Mouse (Mus musculus) hindbrain, embryonic 13.5 days (tissue): ENCODE data around the gene Fndc1. TPM values are rescaled to one million over a fixed set of nuclear protein-coding genes. Genes with fewer than 3 reads are reported as not detected.

ENCODE experiments used
- ATAC-seq: fragments of 200-750 bp; cut with Nextera tagmentation; 2 replicates; pipeline ENCODE4 v1.8.0; 2017; ENCODE audit warnings: moderate TSS enrichment; ENCODE audit not compliant: low FRiP score
- H3K27ac ChIP-seq: fragments of 300-500 bp; sonication (generic); 2 replicates; pipeline ENCODE4 v1.5.1; 2015; ENCODE audit warnings: inconsistent platforms, mild to moderate bottlenecking, moderate library complexity
- H3K27me3 ChIP-seq: fragments of 300-500 bp; sonication (generic); 2 replicates; pipeline ENCODE4 v1.6.1; 2015; ENCODE audit warnings: mild to moderate bottlenecking, inconsistent platforms
- H3K36me3 ChIP-seq: fragments of 300-500 bp; sonication (generic); 2 replicates; pipeline ENCODE4 v1.6.1; 2015; ENCODE audit warnings: mild to moderate bottlenecking, inconsistent platforms
- H3K4me1 ChIP-seq: fragments of 300-500 bp; sonication (generic); replicated peaks from 2 replicates; pipeline ENCODE4 v1.6.1; 2015; ENCODE audit warnings: inconsistent platforms
- H3K4me2 ChIP-seq: fragments of 300-500 bp; sonication (generic); 2 replicates; pipeline ENCODE4 v1.6.1; 2015; ENCODE audit warnings: inconsistent platforms, mild to moderate bottlenecking, moderate library complexity
- H3K4me3 ChIP-seq: fragments of 300-500 bp; sonication (generic); 2 replicates; pipeline ENCODE4 v1.5.1; 2015; ENCODE audit warnings: mild to moderate bottlenecking, inconsistent platforms
- H3K9ac ChIP-seq: fragments of 300-500 bp; sonication (generic); 2 replicates; pipeline ENCODE4 v1.6.1; 2015; ENCODE audit warnings: mild to moderate bottlenecking, inconsistent platforms
- H3K9me3 ChIP-seq: fragments of 300-500 bp; sonication (generic); 2 replicates; pipeline ENCODE4 v1.6.1; 2016; ENCODE audit warnings: inconsistent platforms
- WGBS: fragments of 180-500 bp; shearing (Covaris S2); methylation state at CpG from one replicate; pipeline ENCODE4 v1.1.7; 2015; 5-methylcytosine and 5-hydroxymethylcytosine counted together
- polyA plus RNA-seq: library from polyadenylated mRNA; unstranded; fragments of >200 nt; fragmentation: Nextera tagmentation; extraction: Ambion mirVana; gene quantifications from 2 replicates; pipeline ENCODE4 v1.2.1, GENCODE M21; 2015

Fndc1 gene
- polyA plus RNA-seq, 1 experiment from 2014 or later: 4.7 TPM

GRCm38 (mm10) chr17:7808043-7808442, 19.1 kb downstream of the Fndc1 start:
- no peaks in the 10 kb centered on the region for H3K4me1 ChIP-seq
- H3K27ac ChIP-seq: no peak overlapping the region
- H3K4me2 ChIP-seq: no peak overlapping the region
- WGBS: 84% methylated on average over 2 of the region's 2 CpGs
- H3K36me3 ChIP-seq: no peaks in the 10 kb centered on the region
- no peak for ATAC-seq
- H3K9ac ChIP-seq: no peak overlapping the region
- no peaks in the 10 kb centered on the region for H3K9me3 ChIP-seq
- no peak overlapping the region for H3K4me3 ChIP-seq
- no peaks in the 10 kb centered on the region for H3K27me3 ChIP-seq

- Histone ChIP-seq H3K27me3 (no peaks in the 10 kb centered on the region), H3K9ac (no peak overlapping the region), H3K36me3 (no peaks in the 10 kb centered on the region), H3K9me3 (no peaks in the 10 kb centered on the region), H3K4me3 (no peak overlapping the region), H3K4me1 (no peaks in the 10 kb centered on the region), H3K27ac (no peak overlapping the region), H3K4me2 (no peak overlapping the region)
- ATAC-seq: no peak
- 79% methylated on average over 6 of the region's 6 CpGs for WGBS
Measured at GRCm38 (mm10) chr17:7805105-7805504, 22.0 kb downstream of the Fndc1 start.

GRCm38 (mm10) chr17:7802483-7802882, 24.6 kb downstream of the Fndc1 start:
- H3K4me3 ChIP-seq: no peak overlapping the region

GRCm38 (mm10) chr17:7799894-7800293, 27.2 kb downstream of the Fndc1 start:
- Histone ChIP-seq H3K9me3 (no peaks in the 10 kb centered on the region), H3K9ac (no peak overlapping the region), H3K4me3 (no peak overlapping the region), H3K4me1 (no peaks in the 10 kb centered on the region), H3K27ac (no peak overlapping the region), H3K4me2 (no peak overlapping the region), H3K36me3 (no peaks in the 10 kb centered on the region), H3K27me3 (no peaks in the 10 kb centered on the region)
- no peak for ATAC-seq
- WGBS: 70% methylated on average over 3 of the region's 3 CpGs

More at GRCm38 (mm10) chr17:7802483-7802882, 24.6 kb downstream of the Fndc1 start:
- 75% methylated on average over 9 of the region's 9 CpGs for WGBS
- no peak for ATAC-seq
- Histone ChIP-seq H3K4me2 (no peak overlapping the region), H3K36me3 (no peaks in the 10 kb centered on the region), H3K27ac (no peak overlapping the region), H3K4me1 (no peaks in the 10 kb centered on the region), H3K27me3 (no peaks in the 10 kb centered on the region), H3K9me3 (no peaks in the 10 kb centered on the region), H3K9ac (no peak overlapping the region)

- Histone ChIP-seq H3K27ac (no peak overlapping the region), H3K9me3 (no peaks in the 10 kb centered on the region), H3K4me2 (no peak overlapping the region), H3K9ac (no peak overlapping the region), H3K27me3 (no peaks in the 10 kb centered on the region), H3K4me1 (no peaks in the 10 kb centered on the region), H3K36me3 (no peaks in the 10 kb centered on the region), H3K4me3 (no peak overlapping the region)
- no peak for ATAC-seq
- WGBS: 83% methylated on average over 8 of the region's 8 CpGs
Measured at GRCm38 (mm10) chr17:7795584-7795983, 31.5 kb downstream of the Fndc1 start.

GRCm38 (mm10) chr17:7795168-7795567, 31.9 kb downstream of the Fndc1 start:
- no peak overlapping the region for H3K27ac ChIP-seq
- no peaks in the 10 kb centered on the region for H3K27me3 ChIP-seq
- WGBS: 90% methylated on average over 2 of the region's 2 CpGs
- H3K4me2 ChIP-seq: no peak overlapping the region
- H3K9me3 ChIP-seq: no peaks in the 10 kb centered on the region
- H3K36me3 ChIP-seq: no peaks in the 10 kb centered on the region
- ATAC-seq: no peak
- H3K9ac ChIP-seq: no peak overlapping the region
- H3K4me1 ChIP-seq: no peaks in the 10 kb centered on the region
- H3K4me3 ChIP-seq: no peak overlapping the region

GRCm38 (mm10) chr17:7794093-7794492, 33.0 kb downstream of the Fndc1 start:
- Histone ChIP-seq H3K9ac (no peak overlapping the region), H3K4me2 (no peak overlapping the region), H3K4me1 (no peaks in the 10 kb centered on the region), H3K4me3 (no peak overlapping the region), H3K9me3 (no peaks in the 10 kb centered on the region), H3K27ac (no peak overlapping the region), H3K36me3 (no peaks in the 10 kb centered on the region), H3K27me3 (no peaks in the 10 kb centered on the region)
- WGBS: 91% methylated on average over 6 of the region's 6 CpGs
- no peak for ATAC-seq

GRCm38 (mm10) chr17:7790512-7790911, 36.6 kb downstream of the Fndc1 start:
- Histone ChIP-seq H3K36me3 (no peaks in the 10 kb centered on the region), H3K4me2 (no peak overlapping the region), H3K9me3 (no peaks in the 10 kb centered on the region), H3K27me3 (no peaks in the 10 kb centered on the region), H3K4me1 (no peaks in the 10 kb centered on the region), H3K27ac (no peak overlapping the region), H3K4me3 (no peak overlapping the region), H3K9ac (no peak overlapping the region)
- WGBS: 76% methylated on average over 3 of the region's 3 CpGs
- no peak for ATAC-seq

GRCm38 (mm10) chr17:7774101-7774500, 53.0 kb downstream of the Fndc1 start:
- Histone ChIP-seq H3K4me1 (no peaks in the 10 kb centered on the region), H3K9ac (no peak overlapping the region), H3K4me3 (no peak overlapping the region), H3K4me2 (no peak overlapping the region), H3K9me3 (no peaks in the 10 kb centered on the region), H3K27me3 (no peaks in the 10 kb centered on the region), H3K27ac (no peak overlapping the region), H3K36me3 (no peaks in the 10 kb centered on the region)
- 92% methylated on average over 3 of the region's 3 CpGs for WGBS
- ATAC-seq: no peak

GRCm38 (mm10) chr17:7759786-7760185, 67.3 kb downstream of the Fndc1 start:
- WGBS: 82% methylated on average over 4 of the region's 4 CpGs
- H3K4me2 ChIP-seq: no peak overlapping the region

GRCm38 (mm10) chr17:7755001-7755400, 72.1 kb downstream of the Fndc1 start:
- no peaks in the 10 kb centered on the region for H3K27me3 ChIP-seq
- no peaks in the 10 kb centered on the region for H3K36me3 ChIP-seq
- 92% methylated on average over 11 of the region's 11 CpGs for WGBS
- H3K4me2 ChIP-seq: no peak overlapping the region
- H3K9ac ChIP-seq: no peak overlapping the region
- H3K27ac ChIP-seq: no peak overlapping the region
- H3K9me3 ChIP-seq: no peaks in the 10 kb centered on the region
- no peak overlapping the region for H3K4me3 ChIP-seq
- no peak for ATAC-seq
- H3K4me1 ChIP-seq: no peaks in the 10 kb centered on the region

More at GRCm38 (mm10) chr17:7759786-7760185, 67.3 kb downstream of the Fndc1 start:
- Histone ChIP-seq H3K27me3 (no peaks in the 10 kb centered on the region), H3K9ac (no peak overlapping the region), H3K27ac (no peak overlapping the region), H3K4me1 (no peaks in the 10 kb centered on the region), H3K9me3 (no peaks in the 10 kb centered on the region), H3K36me3 (no peaks in the 10 kb centered on the region), H3K4me3 (no peak overlapping the region)
- no peak for ATAC-seq

- Histone ChIP-seq H3K4me1 (no peaks in the 10 kb centered on the region), H3K9me3 (no peaks in the 10 kb centered on the region), H3K27ac (no peak overlapping the region), H3K4me2 (no peak overlapping the region), H3K27me3 (no peaks in the 10 kb centered on the region), H3K9ac (no peak overlapping the region), H3K4me3 (no peak overlapping the region), H3K36me3 (no peaks in the 10 kb centered on the region)
- 67% methylated on average over 7 of the region's 7 CpGs for WGBS
- ATAC-seq: no peak
Measured at GRCm38 (mm10) chr17:7753383-7753782, 73.7 kb downstream of the Fndc1 start.

GRCm38 (mm10) chr17:7749051-7749815, 77.9 kb downstream of the Fndc1 start:
- Histone ChIP-seq H3K4me1 (0 out of 2 replicates have a peak, but pooled peaks cover 4% of the 10 kb centered on the region), H3K27me3 (no peaks in the 10 kb centered on the region), H3K9me3 (no peaks in the 10 kb centered on the region), H3K27ac (no peak overlapping the region), H3K4me2 (no peak overlapping the region), H3K9ac (no peak overlapping the region), H3K4me3 (no peak overlapping the region), H3K36me3 (no peaks in the 10 kb centered on the region)
- no peak for ATAC-seq
- WGBS: 91% methylated on average over 4 of the region's 4 CpGs
